Mouse (Mus musculus): ENCODE data around the gene Kif21a.

The Kif21a gene

DNA sequence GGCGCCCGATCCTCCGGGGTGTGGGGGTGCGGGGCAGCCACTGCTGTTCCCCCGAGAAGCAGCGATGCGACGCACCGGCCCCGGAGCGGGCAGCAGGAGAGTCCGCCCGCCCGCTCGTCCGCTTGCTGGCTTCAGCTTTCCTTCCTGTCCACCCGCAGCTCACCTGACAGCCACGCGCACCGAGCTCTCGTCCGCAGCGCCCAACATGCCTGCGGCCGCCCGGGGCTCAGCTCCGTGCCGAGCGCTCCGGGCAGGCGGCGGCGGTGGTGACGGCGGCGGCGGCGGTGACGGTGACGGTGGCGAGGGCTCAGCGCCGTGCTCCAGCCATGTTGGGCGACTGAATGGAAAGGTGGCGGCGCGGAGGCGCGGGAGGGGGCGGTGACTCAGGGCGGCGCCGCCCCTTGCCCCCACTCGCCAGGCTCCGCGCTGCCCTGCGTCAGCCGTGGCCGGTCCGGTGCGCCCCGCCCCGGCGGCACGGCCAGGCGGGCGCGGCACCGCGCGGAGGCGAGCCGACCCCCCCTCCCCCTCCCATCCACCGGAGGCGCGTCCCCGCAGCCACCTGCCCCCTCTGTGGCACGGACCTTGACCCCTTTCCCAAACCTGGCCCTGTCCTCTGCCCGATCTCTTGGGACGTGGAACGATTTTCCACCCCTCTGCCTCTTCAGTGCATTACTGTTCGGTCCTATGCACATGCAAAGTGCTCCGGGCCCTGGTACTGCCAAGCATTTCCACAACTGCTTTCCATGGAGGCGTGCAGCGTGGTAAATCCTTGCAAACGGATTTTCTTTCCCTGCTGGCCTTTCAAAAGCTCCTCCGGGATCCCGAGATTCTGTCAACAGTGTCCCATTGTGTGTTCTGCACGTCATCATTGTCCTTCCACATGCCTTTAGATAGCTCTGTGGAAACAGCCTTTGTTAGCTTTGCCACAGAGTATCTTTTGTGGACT is at the start of gene Kif21a:
Kif21a (minus strand) TSS at position 453 of the 946 bp plus-strand sequence.
- in situ Hi-C loops (cut with MboI, MseI): no loop called here

- in situ Hi-C loops (cut with MboI, MseI): no loop called here
These were observed 46.9 kb upstream of the Kif21a start for GRCm38 (mm10) chr15:91096606-91097005.

DNA sequence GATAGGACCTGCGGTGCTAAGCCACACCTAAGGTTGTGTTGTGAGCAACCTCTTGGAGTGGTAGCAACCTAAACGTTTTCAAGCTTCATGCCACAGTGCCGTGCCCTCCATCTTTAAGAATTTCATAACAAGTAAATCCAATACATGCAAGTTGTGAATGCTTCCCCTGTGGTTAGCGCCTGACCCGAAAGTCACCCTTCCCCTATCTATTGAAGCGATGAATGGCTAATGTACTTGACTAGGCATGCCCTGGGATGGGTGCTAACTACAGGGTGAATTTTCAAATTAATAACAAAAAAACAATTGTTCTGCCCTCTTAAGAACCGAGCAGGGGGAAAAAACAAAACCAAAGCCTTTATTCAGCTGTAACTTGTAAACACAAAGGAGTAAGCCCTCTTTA is 39.7 kb upstream of the Kif21a start:
- in situ Hi-C loops (cut with MboI, MseI): no loop called here

GRCm38 (mm10) chr15:91088071-91088470 is 38.3 kb upstream of the Kif21a start:
- in situ Hi-C loops (cut with MboI, MseI): no loop called here

- in situ Hi-C loops (cut with MboI, MseI): loop anchor here (10.0 kb wide), 1 partner anchor 1867 kb away; no protein-coding TSS in a partner anchor
These were observed 28.0 kb upstream of the Kif21a start for GRCm38 (mm10) chr15:91077457-91078410.

DNA sequence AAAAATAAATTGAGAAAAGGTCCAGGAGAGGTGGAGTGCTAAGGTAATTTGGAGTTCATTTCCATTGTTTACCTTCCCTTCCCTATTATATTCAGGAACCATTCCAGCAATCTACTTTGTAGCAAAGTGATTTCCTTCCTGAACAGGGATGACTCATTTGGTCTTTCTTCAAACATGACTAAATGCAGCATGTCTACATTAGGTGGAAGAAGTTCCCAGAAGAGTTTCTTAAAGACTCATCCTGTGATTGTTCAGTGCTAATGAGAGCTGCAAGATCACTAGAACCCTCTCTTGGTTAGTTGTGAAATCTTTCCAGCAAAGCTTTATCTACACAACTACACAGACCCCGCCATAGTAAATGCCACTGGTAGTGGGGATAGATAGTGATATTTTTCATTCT is 22.7 kb upstream of the Kif21a start:
- in situ Hi-C loops (cut with MboI, MseI): loop anchor here (10.0 kb wide), 1 partner anchor 1872 kb away; no protein-coding TSS in a partner anchor

GRCm38 (mm10) chr15:91064310-91064826 is 14.6 kb upstream of the Kif21a start:
- in situ Hi-C loops (cut with MboI, MseI): no loop called here

DNA sequence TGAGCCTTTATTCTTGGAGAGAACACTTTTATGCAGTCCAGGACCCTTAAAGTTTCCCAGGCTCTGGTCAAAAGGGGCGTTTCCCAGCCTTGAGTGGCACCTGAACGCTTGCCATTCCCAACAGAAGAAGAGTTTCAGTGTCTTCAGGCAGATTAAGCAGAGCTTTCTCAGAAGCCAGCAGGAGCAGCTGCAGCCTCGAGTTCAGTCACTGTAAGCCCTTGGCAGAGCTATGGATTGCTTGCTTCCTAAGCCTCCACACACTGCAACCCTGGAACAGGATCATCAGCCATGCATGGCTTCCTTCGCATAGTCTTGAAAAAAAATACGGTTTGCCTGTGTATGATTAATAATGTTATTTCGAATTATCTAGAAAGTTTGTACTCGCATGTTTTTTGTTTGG is 14.1 kb upstream of the Kif21a start:
- in situ Hi-C loops (cut with MboI, MseI): no loop called here

- in situ Hi-C loops (cut with MboI, MseI): no loop called here
These were observed 7.2 kb upstream of the Kif21a start for GRCm38 (mm10) chr15:91056866-91057342.

DNA sequence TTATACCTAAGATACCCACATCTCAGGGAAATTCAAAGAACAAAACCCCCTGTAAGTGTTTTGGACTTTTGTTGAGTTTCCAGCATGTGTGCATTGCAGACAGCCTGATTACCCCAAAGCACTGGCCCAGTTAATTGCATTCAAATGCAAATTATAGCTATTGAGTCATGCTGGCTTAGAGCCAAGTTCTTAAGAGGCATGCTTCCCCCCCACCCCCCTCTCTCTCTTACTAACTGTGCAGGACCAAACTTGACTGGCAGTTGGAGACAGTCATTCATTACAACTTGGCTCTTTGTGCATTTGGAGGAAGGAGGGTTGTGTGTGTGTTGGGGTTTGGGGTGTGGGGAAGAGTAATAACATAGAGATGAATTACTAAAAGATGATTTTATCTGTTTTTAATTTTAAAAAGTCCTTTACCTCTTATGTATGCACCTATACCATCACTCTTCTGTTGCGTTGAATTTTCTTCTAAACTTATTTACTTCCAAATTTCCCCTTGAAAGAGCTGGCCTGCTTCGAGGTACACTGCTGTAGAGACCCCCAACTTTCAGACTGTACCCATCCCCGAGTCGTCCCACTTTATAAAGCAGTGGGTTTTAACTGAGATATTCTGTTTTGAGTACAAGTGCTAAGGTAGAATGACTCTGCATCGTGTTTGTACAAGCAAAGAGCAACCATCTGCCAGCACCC is 6.6 kb upstream of the Kif21a start:
- in situ Hi-C loops (cut with MboI, MseI): no loop called here

DNA sequence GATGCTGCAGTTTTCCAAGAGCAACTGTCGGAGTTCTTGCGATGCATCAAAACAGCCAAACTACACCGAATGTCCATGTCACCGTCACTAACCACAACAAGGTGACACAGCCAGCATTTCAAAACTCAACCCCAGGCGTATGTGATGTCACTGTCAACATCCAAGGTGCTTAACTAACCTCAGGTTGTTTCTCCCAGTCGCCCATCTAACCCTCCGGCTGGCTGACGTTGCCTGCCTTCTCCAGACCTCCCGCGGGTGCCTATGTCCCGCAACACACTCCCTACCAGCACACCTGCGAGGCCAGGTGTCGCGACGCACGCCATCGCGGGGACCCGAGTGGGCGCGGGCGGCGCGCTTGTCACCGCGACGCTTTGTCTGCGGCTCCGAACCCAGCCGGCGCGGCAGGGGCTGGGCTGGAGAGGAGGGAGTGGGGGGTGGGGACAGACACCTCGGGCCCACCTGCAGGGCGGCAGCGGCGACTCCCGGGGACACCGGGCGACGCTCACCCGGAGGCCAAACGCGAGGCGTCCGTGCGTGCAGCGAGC is 725 bp downstream of the Kif21a start:
- in situ Hi-C loops (cut with MboI, MseI): no loop called here

DNA sequence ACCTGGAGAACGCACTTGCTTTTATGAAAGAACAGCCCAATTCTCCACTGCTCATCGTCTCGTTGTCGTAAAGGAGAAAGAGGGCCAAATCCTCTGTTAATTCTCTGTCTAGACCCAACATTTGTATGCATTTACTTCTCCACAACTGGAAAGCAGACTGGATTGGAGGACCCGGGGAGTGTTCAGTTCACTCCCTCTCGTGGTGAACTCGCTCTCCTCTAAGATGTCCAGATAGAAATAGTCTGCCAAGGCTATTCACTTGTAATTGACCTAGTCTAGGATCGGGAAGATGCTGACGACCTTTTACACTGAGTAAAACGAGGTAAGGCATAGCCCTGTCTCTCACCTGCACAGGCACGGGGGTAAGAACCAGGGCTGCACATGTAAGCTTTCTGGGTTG is 2.1 kb downstream of the Kif21a start:
- in situ Hi-C loops (cut with MboI, MseI): no loop called here

- in situ Hi-C loops (cut with MboI, MseI): no loop called here
These were observed 3.2 kb downstream of the Kif21a start for GRCm38 (mm10) chr15:91046506-91046905.

- in situ Hi-C loops (cut with MboI, MseI): no loop called here
These were observed 6.5 kb downstream of the Kif21a start for GRCm38 (mm10) chr15:91043263-91043662.

DNA sequence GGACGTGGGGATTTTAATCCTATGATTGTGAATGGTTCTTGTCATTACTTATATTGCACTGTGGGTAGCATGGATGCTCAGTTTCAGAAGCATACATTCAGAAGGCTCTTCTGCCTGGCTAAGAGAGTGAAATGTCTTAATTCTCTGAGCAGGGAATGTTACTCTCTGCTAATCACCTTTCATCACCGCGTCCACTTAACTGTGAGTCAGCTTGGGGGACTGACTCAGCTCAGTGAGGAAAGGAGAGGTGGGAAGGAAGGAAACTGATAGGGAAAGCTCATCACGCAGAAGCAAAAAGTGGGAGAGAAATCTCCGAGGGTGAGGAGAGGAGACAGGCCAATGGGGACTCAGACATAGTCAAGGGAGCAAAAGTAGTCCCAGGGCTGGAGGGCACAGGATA is 10.9 kb downstream of the Kif21a start:
- in situ Hi-C loops (cut with MboI, MseI): loop anchor here (10.0 kb wide), 1 partner anchor 416 kb away; no protein-coding TSS in a partner anchor

GRCm38 (mm10) chr15:91034090-91034489 is 15.7 kb downstream of the Kif21a start:
- in situ Hi-C loops (cut with MboI, MseI): loop anchor here (10.0 kb wide), 1 partner anchor 421 kb away; no protein-coding TSS in a partner anchor

DNA sequence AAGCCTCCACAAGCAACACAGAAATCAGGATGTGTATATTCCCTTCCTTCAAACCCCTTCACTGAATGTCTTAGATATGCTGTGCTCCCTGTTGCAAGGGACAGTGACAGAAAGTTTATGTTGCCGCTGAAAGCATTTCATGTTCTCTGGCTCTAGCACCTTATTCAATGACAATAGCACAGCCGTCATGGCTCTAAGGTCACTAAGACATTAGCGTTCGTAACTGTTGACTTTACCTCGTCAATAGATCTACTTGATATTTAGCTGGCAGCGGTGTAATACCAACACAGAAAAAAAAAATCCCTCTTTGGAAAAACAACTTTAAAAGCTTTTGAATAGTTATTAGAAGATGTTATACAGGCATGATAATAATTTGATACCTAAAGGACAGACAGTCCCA is 16.2 kb downstream of the Kif21a start:
- in situ Hi-C loops (cut with MboI, MseI): loop anchor here (10.0 kb wide), 1 partner anchor 421 kb away; no protein-coding TSS in a partner anchor

DNA sequence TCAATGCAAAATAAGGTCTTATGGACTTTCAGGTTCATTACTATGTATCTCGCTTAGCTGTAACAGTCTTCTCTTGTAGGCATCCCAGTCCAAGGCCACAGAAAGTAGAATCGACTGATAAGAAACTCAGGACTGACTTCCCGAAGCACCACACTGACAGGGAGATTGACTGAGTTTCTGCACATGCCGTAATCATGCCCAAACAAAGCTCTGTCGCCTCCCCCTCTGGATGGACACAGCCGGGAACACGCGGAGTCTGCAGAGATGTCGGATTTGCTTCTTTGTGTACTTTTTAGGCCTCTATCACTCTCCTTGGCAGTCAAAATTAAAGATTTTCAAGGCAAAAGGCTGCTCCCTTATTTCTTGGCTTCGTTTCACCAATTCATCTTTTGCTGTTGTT is 20.8 kb downstream of the Kif21a start:
- in situ Hi-C loops (cut with MboI, MseI): no loop called here

GRCm38 (mm10) chr15:91028494-91028893 is 21.3 kb downstream of the Kif21a start:
- in situ Hi-C loops (cut with MboI, MseI): no loop called here

GRCm38 (mm10) chr15:91022276-91022675 is 27.5 kb downstream of the Kif21a start:
- in situ Hi-C loops (cut with MboI, MseI): no loop called here

- in situ Hi-C loops (cut with MboI, MseI): no loop called here
These were observed 30.9 kb downstream of the Kif21a start for GRCm38 (mm10) chr15:91018861-91019187.

Measured in T-helper 2 cell (primary cell).